Mouse (Mus musculus): ENCODE results near the gene Slc5a10.

The Slc5a10 gene

GRCm38 (mm10) chr11:61702494-61702893 lies 18.1 kb downstream of the Slc5a10 start:
- DNase-seq, result no peak

- DNase-seq, result peak in 1 of 2 experiments; percentile 51
These were observed 18.9 kb downstream of the Slc5a10 start for GRCm38 (mm10) chr11:61701696-61702095.

GRCm38 (mm10) chr11:61699933-61700332 lies 20.7 kb downstream of the Slc5a10 start:
- DNase-seq, result peak; percentile 46 to 57

- no peak for DNase-seq
These were observed 21.2 kb downstream of the Slc5a10 start for GRCm38 (mm10) chr11:61699460-61699859.

- DNase-seq, result no peak
These were observed 21.8 kb downstream of the Slc5a10 start for GRCm38 (mm10) chr11:61698852-61699251.

- no peak for DNase-seq
These were observed 27.6 kb downstream of the Slc5a10 start for GRCm38 (mm10) chr11:61692996-61693395.

- peak in 1 of 2 experiments; percentile 24 for DNase-seq
These were observed 33.0 kb downstream of the Slc5a10 start for GRCm38 (mm10) chr11:61687595-61687994.

- DNase-seq, result peak in 1 of 2 experiments; percentile 35
These were observed 33.6 kb downstream of the Slc5a10 start for GRCm38 (mm10) chr11:61686906-61687453.

- no peak for DNase-seq
These were observed 34.5 kb downstream of the Slc5a10 start for GRCm38 (mm10) chr11:61686141-61686540.

GRCm38 (mm10) chr11:61685119-61685725 lies 35.4 kb downstream of the Slc5a10 start:
- no peak for DNase-seq

- DNase-seq, result peak; percentile 84 to 89
These were observed 36.5 kb downstream of the Slc5a10 start, which contains the start of gene Fam83g for GRCm38 (mm10) chr11:61683907-61684731. TSS of gene Fam83g (plus strand) at chr11:61684091.

- DNase-seq, result no peak
These were observed 41.3 kb downstream of the Slc5a10 start for GRCm38 (mm10) chr11:61679091-61679866.

GRCm38 (mm10) chr11:61677709-61678108 lies 42.9 kb downstream of the Slc5a10 start:
- DNase-seq, result no peak

- no peak for DNase-seq
These were observed 44.3 kb downstream of the Slc5a10 start for GRCm38 (mm10) chr11:61676216-61676854.

- DNase-seq, result no peak
These were observed 45.3 kb downstream of the Slc5a10 start for GRCm38 (mm10) chr11:61675332-61675731.

- DNase-seq, result peak; percentile 70 to 80
These were observed 45.8 kb downstream of the Slc5a10 start for GRCm38 (mm10) chr11:61674839-61675159.

GRCm38 (mm10) chr11:61674151-61674838 lies 46.3 kb downstream of the Slc5a10 start:
- no peak for DNase-seq

- DNase-seq, result peak; percentile 64 to 74
These were observed 46.9 kb downstream of the Slc5a10 start for GRCm38 (mm10) chr11:61673686-61674085.

- no peak for DNase-seq
These were observed 48.7 kb downstream of the Slc5a10 start for GRCm38 (mm10) chr11:61671781-61672383.

GRCm38 (mm10) chr11:61669492-61670490 lies 50.8 kb downstream of the Slc5a10 start:
- no peak for DNase-seq
